Mouse (Mus musculus) hindbrain, embryonic 15.5 days (tissue): ENCODE measurements around the gene Rps23. TPM values are rescaled to one million over a fixed set of nuclear protein-coding genes. Genes with fewer than 3 reads are reported as not detected.
A peak's percentile ranks its signal among the peaks of the same experiment; 100 is the strongest.

Experiments
- ATAC-seq: fragments of 200-750 bp; cut with Nextera tagmentation; 2 replicates; pipeline ENCODE4 v1.8.0; 2017; ENCODE audit warnings: low read depth, moderate number of reproducible peaks, moderate TSS enrichment; ENCODE audit not compliant: low FRiP score
- H3K27ac ChIP-seq: fragments of 300-500 bp; sonication (generic); replicated peaks from 2 replicates; pipeline ENCODE4 v1.5.1; 2015; ENCODE audit warnings: mild to moderate bottlenecking, inconsistent platforms
- H3K27me3 ChIP-seq: fragments of 300-500 bp; sonication (generic); 2 replicates; pipeline ENCODE4 v1.6.1; 2015; ENCODE audit warnings: control low read depth, inconsistent platforms
- H3K36me3 ChIP-seq: fragments of 300-500 bp; sonication (generic); 2 replicates; pipeline ENCODE4 v1.6.1; 2015; ENCODE audit warnings: control low read depth, inconsistent platforms
- H3K4me1 ChIP-seq: fragments of 300-500 bp; sonication (generic); replicated peaks from 2 replicates; pipeline ENCODE4 v1.6.1; 2015; ENCODE audit warnings: control low read depth, inconsistent platforms
- H3K4me2 ChIP-seq: fragments of 300-500 bp; sonication (generic); 2 replicates; pipeline ENCODE4 v1.6.1; 2015; ENCODE audit warnings: moderate library complexity, mild to moderate bottlenecking, inconsistent platforms
- H3K4me3 ChIP-seq: fragments of 300-500 bp; sonication (generic); 2 replicates; pipeline ENCODE4 v1.5.1; 2015; ENCODE audit warnings: mild to moderate bottlenecking, inconsistent platforms
- H3K9ac ChIP-seq: fragments of 300-500 bp; sonication (generic); 2 replicates; pipeline ENCODE4 v1.6.1; 2015; ENCODE audit warnings: inconsistent platforms
- H3K9me3 ChIP-seq: fragments of 300-500 bp; sonication (generic); 2 replicates; pipeline ENCODE4 v1.6.1; 2016; ENCODE audit warnings: control low read depth, inconsistent platforms
- WGBS: fragments of 180-500 bp; shearing (Covaris S2); methylation state at CpG from one replicate; pipeline ENCODE4 v1.1.7; 2015; 5-methylcytosine and 5-hydroxymethylcytosine counted together
- polyA plus RNA-seq: library from polyadenylated mRNA; unstranded; fragments of >200 nt; fragmentation: Nextera tagmentation; extraction: Ambion mirVana; gene quantifications from 2 replicates; pipeline ENCODE4 v1.2.1, GENCODE M21; 2015

The Rps23 gene
- polyA plus RNA-seq, 1 experiment from 2014 or later = 93.4 TPM

- Histone ChIP-seq H3K4me3 (no peak overlapping the region), H3K27ac (no peak overlapping the region), H3K4me2 (no peak overlapping the region), H3K36me3 (no peaks in the 10 kb centered on the region), H3K27me3 (no peaks in the 10 kb centered on the region), H3K4me1 (no peaks in the 10 kb centered on the region), H3K9ac (no peak overlapping the region), H3K9me3 (no peaks in the 10 kb centered on the region)
- no peak for ATAC-seq
- WGBS = 82% methylated on average over 5 of the region's 5 CpGs
Measured at GRCm38 (mm10) chr13:90939600-90939999, 16.8 kb downstream of the Rps23 start.

- ATAC-seq = no peak
- H3K9ac ChIP-seq = no peak overlapping the region
- H3K4me2 ChIP-seq = no peak overlapping the region
- no peaks in the 10 kb centered on the region for H3K27me3 ChIP-seq
- H3K27ac ChIP-seq = 0 out of 2 replicates have a peak overlapping the region, but pooled peaks have one; percentile 1
- no peaks in the 10 kb centered on the region for H3K36me3 ChIP-seq
- H3K4me3 ChIP-seq = no peak overlapping the region
- 0 out of 2 replicates have a peak, but pooled peaks cover 4% of the 10 kb centered on the region for H3K4me1 ChIP-seq
- H3K9me3 ChIP-seq = peaks cover 6% of the 10 kb centered on the region; the same call in 1 of the 2 replicates
- 25% methylated on average over 2 of the region's 2 CpGs for WGBS
Measured at GRCm38 (mm10) chr13:90958894-90959293, 36.1 kb downstream of the Rps23 start.

DNA sequence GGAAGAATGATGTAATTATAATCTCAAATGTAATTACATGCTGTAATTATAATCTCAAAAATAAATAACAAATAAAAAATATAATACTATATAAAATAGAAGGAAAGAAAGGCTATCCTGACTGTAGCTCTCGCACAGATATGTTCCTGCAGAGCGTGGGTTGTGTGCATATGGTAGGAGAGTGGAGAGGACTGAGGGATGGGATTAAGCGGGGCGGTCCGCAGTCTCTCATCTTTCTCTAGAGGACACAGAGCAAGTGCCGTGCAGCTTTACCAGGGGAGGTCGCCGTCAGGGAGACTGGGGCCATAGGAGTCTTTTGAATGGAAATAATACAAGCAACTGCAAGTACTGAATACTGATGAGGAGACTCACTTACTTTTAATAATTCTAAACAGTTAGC lies 37.8 kb downstream of the Rps23 start:
- no peak for ATAC-seq
- Histone ChIP-seq H3K27ac (no peak overlapping the region), H3K27me3 (no peaks in the 10 kb centered on the region), H3K9me3 (peaks cover 6% of the 10 kb centered on the region; the same call in 1 of the 2 replicates), H3K4me3 (no peak overlapping the region), H3K4me1 (0 out of 2 replicates have a peak, but pooled peaks cover 4% of the 10 kb centered on the region), H3K4me2 (no peak overlapping the region), H3K36me3 (no peaks in the 10 kb centered on the region), H3K9ac (no peak overlapping the region)
- 54% methylated on average over 8 of the region's 8 CpGs for WGBS

GRCm38 (mm10) chr13:90962836-90963760 lies 40.3 kb downstream of the Rps23 start:
- no peak for ATAC-seq
- Histone ChIP-seq H3K4me3 (no peak overlapping the region), H3K27me3 (no peaks in the 10 kb centered on the region), H3K36me3 (no peaks in the 10 kb centered on the region), H3K27ac (no peak overlapping the region; the same call in 1 of the 2 replicates), H3K9ac (no peak overlapping the region), H3K4me2 (no peak overlapping the region), H3K9me3 (no peaks in the 10 kb centered on the region), H3K4me1 (0 out of 2 replicates have a peak, but pooled peaks cover 4% of the 10 kb centered on the region)
- WGBS = 69% methylated on average over 10 of the region's 10 CpGs

DNA sequence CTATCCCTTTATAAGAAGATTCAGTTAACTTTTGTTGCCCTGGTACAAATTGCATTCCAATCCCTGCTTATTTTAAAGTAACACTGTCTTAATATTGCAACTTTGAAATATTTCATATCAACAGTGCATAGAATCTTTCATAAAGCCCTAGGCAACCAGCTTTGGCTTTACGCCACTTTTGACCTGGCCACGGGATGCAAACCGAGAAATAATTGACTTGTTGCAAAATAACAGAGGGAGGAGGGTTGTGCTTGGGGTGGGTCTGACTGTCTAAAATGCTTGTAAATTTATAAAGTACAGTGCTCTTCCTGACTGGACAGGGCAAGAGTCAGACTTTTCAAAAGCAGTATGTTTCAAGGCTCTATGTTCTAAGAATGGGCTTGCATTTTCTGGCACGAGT lies 41.8 kb downstream of the Rps23 start:
- no peaks in the 10 kb centered on the region for H3K27me3 ChIP-seq
- no peak overlapping the region for H3K4me2 ChIP-seq
- no peaks in the 10 kb centered on the region for H3K9me3 ChIP-seq
- 0 out of 2 replicates have a peak, but pooled peaks cover 4% of the 10 kb centered on the region for H3K4me1 ChIP-seq
- H3K27ac ChIP-seq = no peak overlapping the region
- no peak overlapping the region for H3K9ac ChIP-seq
- WGBS = 75% methylated on average over 4 of the region's 4 CpGs
- ATAC-seq = no peak
- H3K4me3 ChIP-seq = no peak overlapping the region
- no peaks in the 10 kb centered on the region for H3K36me3 ChIP-seq

DNA sequence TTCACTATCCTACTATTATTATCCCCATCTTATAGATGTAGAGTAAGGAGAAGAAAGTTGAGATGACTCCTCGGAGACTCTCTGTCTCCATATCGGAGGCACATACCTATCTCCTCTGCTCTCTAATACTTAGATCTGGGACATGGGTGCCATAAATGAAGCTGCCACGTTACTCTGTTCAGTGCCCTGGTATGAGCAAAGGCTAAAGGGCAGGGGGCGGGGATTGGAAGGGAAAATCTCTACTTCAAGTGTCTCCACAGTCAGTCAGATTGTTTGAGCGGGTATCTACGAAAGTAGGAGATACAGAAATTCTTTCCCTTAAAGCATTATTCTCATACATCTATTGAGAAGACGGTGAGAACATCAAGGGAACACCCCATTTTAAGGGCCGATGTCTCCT lies 43.2 kb downstream of the Rps23 start:
- Histone ChIP-seq H3K27ac (no peak overlapping the region), H3K9me3 (no peaks in the 10 kb centered on the region), H3K27me3 (no peaks in the 10 kb centered on the region), H3K4me2 (no peak overlapping the region), H3K9ac (no peak overlapping the region), H3K4me1 (0 out of 2 replicates have a peak, but pooled peaks cover 4% of the 10 kb centered on the region), H3K4me3 (no peak overlapping the region), H3K36me3 (no peaks in the 10 kb centered on the region)
- no peak for ATAC-seq
- 84% methylated on average over 8 of the region's 8 CpGs for WGBS

DNA sequence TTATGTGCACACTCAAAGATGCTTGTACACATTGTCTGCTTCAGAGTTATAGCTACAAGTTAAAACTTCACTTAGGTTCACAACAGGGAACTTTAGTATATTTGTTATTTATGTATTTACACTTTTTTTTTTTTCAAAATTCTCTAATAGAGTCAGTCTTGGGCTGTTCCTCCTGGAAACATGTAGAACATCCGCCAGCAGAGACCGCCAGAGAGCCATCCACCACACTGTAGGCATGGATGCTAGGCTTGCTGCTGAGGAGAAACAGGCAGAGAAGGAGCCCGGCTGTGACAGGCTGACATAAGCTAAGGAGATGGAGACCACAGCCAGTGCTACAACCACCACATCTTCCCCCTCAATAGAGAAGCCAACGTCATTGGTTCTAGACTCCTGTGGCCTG lies 44.7 kb downstream of the Rps23 start:
- Histone ChIP-seq H3K9me3 (no peaks in the 10 kb centered on the region), H3K4me3 (no peak overlapping the region), H3K9ac (no peak overlapping the region), H3K4me2 (no peak overlapping the region), H3K36me3 (no peaks in the 10 kb centered on the region), H3K4me1 (0 out of 2 replicates have a peak, but pooled peaks cover 4% of the 10 kb centered on the region), H3K27me3 (no peaks in the 10 kb centered on the region), H3K27ac (no peak overlapping the region)
- WGBS = 6% methylated on average over 4 of the region's 4 CpGs
- ATAC-seq = peak; percentile 93

DNA sequence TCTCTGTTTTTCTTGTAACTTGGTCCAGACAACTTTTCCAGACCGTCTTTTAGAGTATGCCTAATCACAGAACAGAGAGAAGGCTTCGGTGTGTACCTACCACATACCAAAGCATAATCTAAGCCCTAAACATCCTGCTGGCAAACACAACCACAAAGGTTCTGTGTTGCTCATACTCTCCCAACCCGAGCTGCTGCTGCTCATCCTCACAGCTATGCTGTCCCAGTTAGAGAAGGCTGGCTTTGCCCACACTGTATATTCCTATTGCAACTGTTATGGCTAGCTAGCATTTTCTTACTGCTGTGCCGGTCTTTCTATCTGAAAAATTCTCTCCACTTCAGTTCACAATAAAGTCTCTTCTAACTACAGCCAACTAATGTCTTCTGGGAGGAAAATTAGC lies 46.2 kb downstream of the Rps23 start:
- 86% methylated on average over 4 of the region's 4 CpGs for WGBS
- H3K27ac ChIP-seq = no peak overlapping the region
- no peak for ATAC-seq
- no peaks in the 10 kb centered on the region for H3K36me3 ChIP-seq
- no peak overlapping the region for H3K4me3 ChIP-seq
- H3K9me3 ChIP-seq = no peaks in the 10 kb centered on the region
- peaks cover 4% of the 10 kb centered on the region; the same call in 1 of the 2 replicates for H3K4me1 ChIP-seq
- H3K27me3 ChIP-seq = no peaks in the 10 kb centered on the region
- H3K9ac ChIP-seq = no peak overlapping the region
- no peak overlapping the region for H3K4me2 ChIP-seq

DNA sequence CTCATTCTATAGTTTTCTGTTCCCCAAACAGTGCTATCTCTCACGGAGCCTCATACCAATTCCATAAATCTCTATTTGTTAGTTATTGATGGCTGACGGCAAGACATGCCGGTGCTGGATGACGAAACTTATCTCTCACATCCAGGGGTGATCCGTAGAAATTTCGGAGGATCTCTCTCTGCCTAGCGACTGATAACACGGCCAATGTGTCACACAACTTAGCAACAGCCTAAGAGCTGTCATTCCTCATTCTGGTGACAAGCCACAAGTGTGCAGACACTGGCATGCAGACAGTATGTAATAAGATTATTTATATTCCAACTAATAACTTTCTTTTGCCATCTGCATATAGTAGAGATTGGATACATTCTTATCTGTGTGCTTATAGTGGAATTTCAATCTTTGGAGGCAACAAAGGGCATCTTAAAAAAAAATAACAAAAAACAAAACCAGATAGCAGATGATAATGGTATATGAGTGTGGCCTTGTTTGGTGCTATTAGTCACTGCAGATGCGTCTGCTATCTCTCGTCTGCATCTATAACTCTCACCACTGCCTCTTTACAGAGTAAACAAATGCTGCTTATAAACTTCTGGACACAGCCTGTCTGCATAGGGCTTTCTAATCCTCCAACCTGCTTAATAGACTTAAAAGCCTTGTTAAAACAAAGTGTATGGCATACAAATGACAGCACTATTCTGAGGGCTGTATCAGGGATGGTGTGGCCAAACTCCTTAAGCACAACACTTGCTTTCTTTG lies 47.7 kb downstream of the Rps23 start:
- peaks cover 4% of the 10 kb centered on the region; the same call in 1 of the 2 replicates for H3K4me1 ChIP-seq
- no peak overlapping the region for H3K27ac ChIP-seq
- no peak for ATAC-seq
- no peak overlapping the region for H3K4me3 ChIP-seq
- no peaks in the 10 kb centered on the region for H3K36me3 ChIP-seq
- WGBS = 84% methylated on average over 10 of the region's 10 CpGs
- no peak overlapping the region for H3K9ac ChIP-seq
- H3K9me3 ChIP-seq = no peaks in the 10 kb centered on the region
- no peak overlapping the region for H3K4me2 ChIP-seq
- H3K27me3 ChIP-seq = no peaks in the 10 kb centered on the region

GRCm38 (mm10) chr13:90973409-90973808 lies 50.7 kb downstream of the Rps23 start:
- WGBS = 43% methylated on average over 7 of the region's 7 CpGs
- no peaks in the 10 kb centered on the region for H3K9me3 ChIP-seq
- H3K4me2 ChIP-seq = no peak overlapping the region
- peaks cover 4% of the 10 kb centered on the region; the same call in 1 of the 2 replicates for H3K4me1 ChIP-seq
- no peak overlapping the region for H3K9ac ChIP-seq
- no peak overlapping the region for H3K27ac ChIP-seq
- H3K4me3 ChIP-seq = no peak overlapping the region
- H3K36me3 ChIP-seq = no peaks in the 10 kb centered on the region
- no peak for ATAC-seq
- no peaks in the 10 kb centered on the region for H3K27me3 ChIP-seq
